Mouse (Mus musculus) cerebellum, postnatal 36 days (tissue): ENCODE results near the gene Ptgis.

Experiments used
- DNase-seq, 2 experiments: peaks; one replicate each; pipeline ENCODE4 v3.0.0; 2021 to 2022; ENCODE audit warnings: mixed read lengths in 2 of 2

Ptgis gene

DNA sequence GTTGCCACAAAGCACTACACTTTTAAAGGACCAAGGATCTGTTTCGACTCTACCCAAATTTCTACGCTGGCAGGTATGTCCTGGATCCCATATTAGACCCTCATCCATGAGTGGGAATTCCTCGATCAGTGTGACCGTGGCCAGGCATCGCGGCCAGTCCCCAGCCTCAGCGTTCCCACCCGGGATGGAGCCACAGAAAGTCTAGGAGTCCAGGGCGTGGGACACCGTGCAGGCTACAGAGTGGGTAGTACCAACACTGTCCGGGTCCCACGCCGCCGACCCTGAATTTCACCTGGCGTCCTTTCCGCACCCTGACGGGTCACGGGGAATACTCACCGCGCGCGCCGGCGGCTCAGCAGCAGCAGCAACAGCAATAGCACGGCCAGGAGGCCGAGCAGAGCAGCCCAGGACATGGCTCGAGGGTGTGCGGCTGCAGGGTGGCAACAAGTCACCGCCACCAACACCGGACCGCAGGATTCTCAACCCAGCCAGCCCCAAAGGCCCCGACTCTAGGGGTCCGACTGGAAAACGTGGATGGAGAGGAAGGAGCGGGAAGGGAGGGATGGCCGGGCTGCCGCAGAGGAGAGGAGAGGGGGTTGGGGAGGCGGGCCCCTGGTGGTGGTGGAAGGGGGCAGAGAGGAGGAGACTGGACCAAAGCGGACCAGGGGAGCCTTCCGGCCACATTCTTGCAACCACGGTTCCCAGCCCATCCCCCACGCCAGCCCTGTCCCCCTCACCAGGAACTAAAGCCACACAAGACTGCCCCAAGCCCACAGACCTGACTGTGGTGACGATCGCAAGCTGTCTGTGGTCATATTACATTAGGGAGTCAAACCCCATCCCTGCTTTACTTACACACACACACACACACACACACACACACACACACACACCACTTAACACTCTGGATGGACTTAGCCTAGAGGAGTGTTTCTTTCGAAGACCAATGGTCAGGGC, at the start of gene Ptgis:
TSS of gene Ptgis (minus strand) at position 597 of the 957 bp plus-strand sequence.
- DNase-seq = no peak

GRCm38 (mm10) chr2:167281461-167281860, 41.1 kb upstream of the Ptgis start:
- peak in 1 of 2 experiments; percentile 10 for DNase-seq

- no peak for DNase-seq
Observed at GRCm38 (mm10) chr2:167280986-167281310, 40.5 kb upstream of the Ptgis start.

DNA sequence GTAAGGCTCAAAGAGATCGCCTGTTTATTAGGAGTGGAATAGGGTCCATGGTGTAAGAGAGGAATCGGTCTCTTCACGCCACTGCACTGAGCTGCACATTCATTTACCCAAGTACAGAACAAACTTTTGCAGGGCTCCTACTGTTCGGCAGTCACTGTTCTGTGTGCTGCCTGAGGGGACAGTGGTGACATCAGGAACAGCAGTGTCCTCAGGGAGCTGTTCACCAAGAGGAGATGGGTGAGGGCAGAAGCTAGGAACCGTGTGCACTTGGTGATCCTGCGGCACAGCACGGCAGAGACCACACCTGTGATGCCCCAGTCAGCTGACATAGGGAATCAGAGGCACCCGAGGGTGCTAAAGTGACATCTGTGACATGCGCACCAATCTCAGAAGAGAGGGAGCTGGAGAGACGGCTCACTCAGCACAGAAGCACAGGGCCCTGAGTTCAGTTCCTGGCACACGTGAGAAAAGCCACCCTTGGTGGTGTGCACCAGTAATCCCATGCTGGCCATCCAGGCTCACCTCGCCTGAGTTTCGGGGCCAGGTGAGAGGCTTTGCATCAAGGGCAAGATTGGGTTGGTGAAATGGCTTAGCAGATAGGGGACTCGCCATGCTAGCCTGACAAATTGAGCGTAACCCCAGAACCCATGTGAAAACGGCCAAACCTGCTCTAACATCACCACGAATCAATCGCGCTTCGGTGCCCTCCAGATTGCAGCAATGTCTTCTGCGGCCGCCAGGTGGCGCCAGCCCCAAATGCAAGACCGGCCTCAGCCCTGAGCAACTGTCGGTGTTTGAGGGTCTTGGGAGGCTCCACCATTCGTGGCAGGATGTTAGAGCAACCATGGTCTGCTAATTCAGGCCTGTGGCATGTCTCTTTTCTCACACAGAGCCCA, 39.9 kb upstream of the Ptgis start:
- DNase-seq = peak; percentile 85 to 92

- peak; percentile 72 to 74 for DNase-seq
Observed at GRCm38 (mm10) chr2:167278751-167279526, 38.5 kb upstream of the Ptgis start.

GRCm38 (mm10) chr2:167278011-167278410, 37.6 kb upstream of the Ptgis start:
- DNase-seq = no peak

- DNase-seq = no peak
Observed at GRCm38 (mm10) chr2:167277026-167277425, 36.6 kb upstream of the Ptgis start.

- no peak for DNase-seq
Observed at GRCm38 (mm10) chr2:167275856-167276255, 35.5 kb upstream of the Ptgis start.

GRCm38 (mm10) chr2:167274713-167275465, 34.5 kb upstream of the Ptgis start:
- no peak for DNase-seq

DNA sequence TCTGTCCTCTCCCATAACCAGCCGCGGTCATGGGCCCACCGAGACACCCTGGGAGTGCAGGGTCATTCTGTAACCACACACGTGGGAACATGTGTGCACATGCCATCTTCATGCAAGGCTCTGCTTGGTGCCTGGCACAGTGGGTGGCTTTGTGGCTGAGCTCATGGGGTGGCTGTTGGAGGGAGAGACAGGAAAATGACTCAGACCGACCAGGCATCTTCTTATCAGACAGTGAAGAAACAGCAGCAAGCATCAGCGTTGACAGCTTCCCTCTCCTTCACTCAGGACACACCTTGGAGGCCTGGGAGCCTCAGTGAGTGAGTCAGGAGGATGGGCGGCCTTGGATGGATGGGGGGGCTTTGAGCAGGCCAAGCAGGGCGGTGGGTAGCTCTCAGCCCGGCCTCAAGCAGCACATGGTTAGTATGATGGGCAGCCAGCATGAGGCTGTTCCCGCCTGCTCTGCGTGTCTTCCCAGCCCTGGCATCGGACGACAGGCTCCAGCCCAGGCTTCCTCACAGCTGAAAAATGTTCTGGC, 32.9 kb upstream of the Ptgis start:
- no peak for DNase-seq

- DNase-seq = no peak
Observed at GRCm38 (mm10) chr2:167272706-167273105, 32.3 kb upstream of the Ptgis start.

DNA sequence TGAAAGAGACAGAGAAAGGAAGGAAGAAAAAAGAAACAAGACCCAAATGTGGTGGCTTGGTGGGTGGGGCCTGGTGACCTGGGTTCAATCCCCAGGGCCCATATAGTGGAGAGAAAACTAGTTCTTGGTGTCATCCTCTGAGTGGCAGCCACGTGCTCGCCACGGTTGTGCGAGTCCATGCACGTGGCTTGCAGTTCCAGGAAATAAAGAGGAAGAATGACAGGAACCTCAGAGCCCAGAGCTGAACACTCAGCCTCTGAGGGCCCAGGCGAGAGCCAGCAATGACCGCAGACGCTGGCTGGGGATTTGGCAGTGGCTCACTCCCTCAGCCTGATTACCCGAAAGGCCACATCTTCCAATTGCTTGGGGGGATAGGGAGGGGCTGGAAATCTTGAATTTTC, 30.7 kb upstream of the Ptgis start:
- DNase-seq = no peak

GRCm38 (mm10) chr2:167270496-167270895, 30.1 kb upstream of the Ptgis start:
- no peak for DNase-seq

DNA sequence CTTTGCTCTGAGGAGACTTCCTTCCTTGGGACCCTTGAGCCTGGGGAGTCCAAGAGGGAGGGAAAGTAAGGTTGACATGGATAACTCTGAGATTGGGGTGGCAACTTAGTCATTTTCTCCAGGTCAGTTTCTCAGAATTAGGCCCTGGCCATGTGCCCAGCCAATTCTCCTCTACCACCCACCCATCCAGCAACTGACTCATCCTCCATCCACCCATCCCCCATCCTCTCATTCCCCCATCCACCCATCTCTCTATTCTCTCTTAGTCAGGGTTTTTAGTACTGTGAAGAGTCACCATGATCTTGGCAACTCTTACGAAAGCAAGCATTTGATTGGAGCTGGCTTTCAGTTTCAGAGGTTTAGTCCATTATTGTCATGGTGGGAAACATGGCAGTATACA, 28.3 kb upstream of the Ptgis start:
- DNase-seq = no peak

DNA sequence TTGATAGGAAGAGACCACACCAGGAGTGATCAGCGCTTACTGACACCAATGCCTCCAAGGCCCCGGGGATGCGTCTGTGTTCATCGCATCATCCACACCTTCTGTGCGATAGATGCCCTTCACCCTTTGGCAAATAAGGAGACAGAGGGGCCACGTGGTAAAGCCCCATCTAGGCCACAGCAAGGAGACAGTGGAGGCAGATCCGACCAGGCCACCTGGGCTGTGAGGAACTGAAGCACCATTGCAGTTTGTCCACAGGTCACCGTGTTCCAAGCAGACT, 27.9 kb upstream of the Ptgis start:
- no peak for DNase-seq

DNA sequence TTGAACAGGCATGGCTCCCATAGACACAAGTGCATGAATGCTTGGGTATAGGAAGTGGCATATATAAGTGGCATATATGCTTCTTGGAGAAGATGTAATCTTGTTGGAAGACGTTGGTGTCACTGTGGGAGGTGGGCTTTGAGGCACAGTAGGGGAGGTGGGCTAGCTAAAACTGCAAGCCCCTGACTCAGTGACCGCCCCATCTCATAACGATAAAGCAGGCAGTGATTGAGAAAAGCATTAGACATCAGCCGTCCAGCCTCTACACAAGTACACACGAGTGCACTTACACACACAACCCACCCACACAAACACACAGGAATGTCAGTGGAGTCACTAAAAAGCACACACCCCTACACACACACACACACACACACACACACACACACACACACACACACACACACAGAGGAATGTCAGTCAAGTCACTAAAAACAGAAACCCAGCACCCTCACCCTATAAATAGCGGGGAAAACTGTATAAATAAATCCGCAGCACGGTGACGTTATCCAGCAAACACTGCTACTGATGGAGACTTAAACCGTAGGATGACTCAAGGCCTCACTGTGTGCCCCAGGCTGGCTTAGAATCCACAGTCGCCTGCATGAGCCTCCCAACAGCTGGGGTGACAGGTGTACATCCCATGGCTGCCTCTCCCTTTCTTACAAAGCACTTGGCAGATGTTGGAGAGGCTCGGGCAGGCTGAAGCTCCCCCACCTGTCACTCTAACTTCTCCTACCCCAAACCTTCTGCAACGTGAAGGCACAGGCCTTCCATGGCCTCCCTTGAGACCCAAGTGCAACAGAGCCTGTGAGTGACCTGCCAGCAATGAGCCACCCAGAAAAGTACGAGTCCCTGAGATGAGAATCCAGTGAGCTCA, 27.4 kb upstream of the Ptgis start:
- DNase-seq = no peak

DNA sequence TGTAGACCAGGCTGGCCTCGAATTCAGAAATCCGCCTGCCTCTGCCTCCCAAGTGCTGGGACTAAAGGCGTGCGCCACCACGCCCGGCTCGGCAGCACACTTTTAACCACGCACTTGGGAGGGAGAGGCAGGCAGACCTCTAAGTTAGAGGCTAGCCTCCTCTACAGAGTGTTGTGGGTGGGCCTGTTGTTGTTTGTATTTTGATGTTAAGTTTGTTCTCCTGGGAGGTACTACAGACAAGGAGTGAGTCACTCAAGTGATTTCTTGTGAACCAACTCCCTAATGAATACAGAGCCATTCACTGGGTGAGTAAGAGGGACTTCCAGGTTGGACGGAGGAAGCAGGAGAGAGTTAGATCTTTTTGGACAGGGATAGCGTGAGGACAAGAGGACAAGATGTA, 25.8 kb upstream of the Ptgis start:
- DNase-seq = no peak

DNA sequence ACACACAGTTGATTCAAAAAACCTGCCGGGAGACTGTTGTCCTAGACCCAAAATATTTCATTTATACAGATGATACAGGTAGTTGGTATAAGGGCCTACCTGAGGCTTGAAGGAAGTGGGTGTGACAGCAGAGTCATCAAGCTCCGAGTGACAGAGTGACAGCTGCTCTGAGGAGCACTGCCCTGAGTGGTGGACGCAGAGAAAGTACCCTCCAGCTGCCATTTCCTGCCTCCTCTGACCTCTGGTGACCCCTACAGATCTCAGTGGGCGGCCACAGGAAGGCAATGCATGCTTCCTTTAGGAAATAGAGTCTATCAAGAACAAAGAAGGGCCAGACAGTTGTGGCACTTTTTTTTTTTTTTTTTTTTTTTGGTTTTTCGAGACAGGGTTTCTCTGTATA, 25.4 kb upstream of the Ptgis start:
- no peak for DNase-seq

GRCm38 (mm10) chr2:167265021-167265420, 24.6 kb upstream of the Ptgis start:
- no peak for DNase-seq

DNA sequence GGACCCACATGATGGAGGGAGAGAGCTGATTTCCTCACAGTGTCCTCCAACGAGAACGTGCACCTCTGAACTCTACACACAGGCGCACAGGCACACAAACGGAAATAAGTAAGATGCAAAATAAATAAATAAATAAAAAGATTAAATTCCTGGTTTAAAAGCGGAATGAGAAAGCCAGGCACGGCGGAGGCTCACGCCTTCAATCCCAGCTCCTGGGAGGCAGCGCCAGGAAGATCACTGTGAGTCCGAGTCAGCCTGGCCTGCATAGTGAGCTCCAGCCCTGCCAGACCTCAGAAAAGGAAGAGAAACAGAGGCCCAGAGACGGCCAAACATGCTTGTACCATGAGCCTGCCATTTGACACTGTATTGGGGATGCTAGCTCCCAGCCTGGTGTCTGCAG, 23.5 kb upstream of the Ptgis start:
- no peak for DNase-seq
